Mouse (Mus musculus) neural tube, embryonic 14.5 days (tissue): ENCODE measurements around the gene Zfp652. TPM values are rescaled to one million over a fixed set of nuclear protein-coding genes. Genes with fewer than 3 reads are reported as not detected.

Source experiments
- ATAC-seq: fragments of 200-750 bp; cut with Nextera tagmentation; 2 replicates; pipeline ENCODE4 v1.8.0; 2017; ENCODE audit warnings: low read depth, mild to moderate bottlenecking, moderate TSS enrichment, moderate library complexity
- H3K27ac ChIP-seq: fragments of 300-500 bp; sonication (generic); 2 replicates; pipeline ENCODE4 v1.5.1; 2014; ENCODE audit warnings: low read depth, mild to moderate bottlenecking, control low read depth, low read length, moderate library complexity, mixed read lengths
- H3K27me3 ChIP-seq: fragments of 300-500 bp; sonication (generic); 2 replicates; pipeline ENCODE4 v1.6.1; 2014; ENCODE audit warnings: low read length; ENCODE audit not compliant: control insufficient read depth, insufficient read depth
- H3K36me3 ChIP-seq: fragments of 300-500 bp; sonication (generic); 2 replicates; pipeline ENCODE4 v1.6.1; 2014; ENCODE audit warnings: low read length, mixed read lengths; ENCODE audit not compliant: control insufficient read depth, insufficient read depth
- H3K4me1 ChIP-seq: fragments of 300-500 bp; sonication (generic); 2 replicates; pipeline ENCODE4 v1.6.1; 2014; ENCODE audit warnings: low read length; ENCODE audit not compliant: control insufficient read depth, insufficient read depth
- H3K4me2 ChIP-seq: fragments of 300-500 bp; sonication (generic); 2 replicates; pipeline ENCODE4 v1.6.1; 2014; ENCODE audit warnings: mild to moderate bottlenecking, low read depth, low read length, control low read depth
- H3K4me3 ChIP-seq: fragments of 300-500 bp; sonication (generic); 2 replicates; pipeline ENCODE4 v1.5.1; 2014; ENCODE audit warnings: low read depth, low read length, control low read depth, mixed read lengths
- H3K9ac ChIP-seq: fragments of 300-500 bp; sonication (generic); replicated peaks from 2 replicates; pipeline ENCODE4 v1.6.1; 2014; ENCODE audit warnings: low read depth, mild to moderate bottlenecking, control low read depth, low read length, mixed read lengths
- H3K9me3 ChIP-seq: fragments of 300-500 bp; sonication (generic); 2 replicates; pipeline ENCODE4 v1.6.1; 2016; ENCODE audit warnings: low read length; ENCODE audit not compliant: control insufficient read depth
- WGBS: fragments of 180-500 bp; shearing (Covaris S2); extraction: QIAGEN DNeasy Blood & Tissue Kit; methylation state at CpG from one replicate; pipeline ENCODE4 v1.1.7; 2014; 5-methylcytosine and 5-hydroxymethylcytosine counted together
- polyA plus RNA-seq: library from polyadenylated mRNA; unstranded; fragments of >200 nt; fragmentation: Nextera tagmentation; extraction: Ambion mirVana; gene quantifications from 2 replicates; pipeline ENCODE4 v1.2.1, GENCODE M21; 2014

Zfp652 gene
- polyA plus RNA-seq, 1 experiment from 2014 or later: 12.9 TPM

DNA sequence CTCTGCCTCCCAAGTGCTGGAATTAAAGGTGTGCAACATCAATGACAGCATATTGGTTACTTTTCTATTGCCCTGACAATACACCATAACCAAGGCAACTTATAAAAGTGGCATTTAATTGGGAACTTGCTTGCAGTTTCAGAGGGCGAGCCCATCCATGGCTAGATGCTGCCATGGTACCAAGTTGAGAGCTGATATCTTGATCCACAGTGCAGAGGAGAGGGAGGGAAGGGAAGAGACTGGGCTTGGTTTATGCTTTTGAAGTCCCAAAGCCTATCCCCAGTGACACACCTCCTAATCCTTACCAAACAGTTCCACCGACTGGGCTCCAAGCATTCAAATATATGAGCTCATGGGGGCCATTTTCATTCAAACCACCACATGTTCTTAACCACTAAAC, 101.6 kb downstream of the Zfp652 start:
- WGBS: 95% methylated on average over 2 of the region's 2 CpGs
- ATAC-seq: no peak

GRCm38 (mm10) chr11:95814857-95815256, 102.4 kb downstream of the Zfp652 start:
- no peaks in the 10 kb centered on the region for H3K36me3 ChIP-seq
- no peak overlapping the region for H3K9ac ChIP-seq
- H3K27me3 ChIP-seq: no peaks in the 10 kb centered on the region
- no peak overlapping the region for H3K4me3 ChIP-seq
- ATAC-seq: no peak
- no peaks in the 10 kb centered on the region for H3K9me3 ChIP-seq
- no peak overlapping the region for H3K4me2 ChIP-seq
- no peaks in the 10 kb centered on the region for H3K4me1 ChIP-seq
- no peak overlapping the region for H3K27ac ChIP-seq
- WGBS: 80% methylated on average over 5 of the region's 5 CpGs

More for the DNA sequence above, 101.6 kb downstream of the Zfp652 start:
- H3K36me3 ChIP-seq: no peaks in the 10 kb centered on the region
- H3K4me3 ChIP-seq: no peak overlapping the region
- H3K4me1 ChIP-seq: no peaks in the 10 kb centered on the region
- no peak overlapping the region for H3K9ac ChIP-seq
- H3K9me3 ChIP-seq: no peaks in the 10 kb centered on the region
- no peak overlapping the region for H3K27ac ChIP-seq
- no peak overlapping the region for H3K4me2 ChIP-seq
- no peaks in the 10 kb centered on the region for H3K27me3 ChIP-seq

GRCm38 (mm10) chr11:95815412-95815811, 102.9 kb downstream of the Zfp652 start:
- ATAC-seq: no peak
- Histone ChIP-seq H3K36me3 (no peaks in the 10 kb centered on the region), H3K4me2 (no peak overlapping the region), H3K9me3 (no peaks in the 10 kb centered on the region), H3K4me1 (no peaks in the 10 kb centered on the region), H3K27ac (no peak overlapping the region), H3K27me3 (no peaks in the 10 kb centered on the region), H3K9ac (no peak overlapping the region), H3K4me3 (no peak overlapping the region)
- WGBS: 79% methylated on average over 9 of the region's 9 CpGs

DNA sequence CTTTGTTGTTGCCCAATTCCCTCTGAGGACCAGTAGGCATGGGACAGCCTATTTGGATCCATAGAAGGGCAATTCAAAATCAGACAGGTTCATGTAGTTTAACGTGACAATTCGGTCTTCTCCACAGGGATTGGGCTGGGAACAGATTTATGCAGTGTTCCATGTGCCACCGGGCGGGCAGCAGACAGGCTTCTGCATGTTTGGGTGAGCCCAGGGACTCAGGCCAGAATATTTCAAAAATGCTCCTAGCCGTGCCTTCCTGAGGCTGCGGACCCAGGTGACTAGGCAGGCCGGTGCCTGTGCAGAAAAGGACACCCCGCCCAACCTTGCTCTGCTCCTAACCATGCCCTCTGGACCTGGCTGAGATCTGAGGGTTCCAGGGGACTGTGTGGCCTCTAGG, 106.7 kb downstream of the Zfp652 start:
- 86% methylated on average over 8 of the region's 8 CpGs for WGBS
- Histone ChIP-seq H3K9ac (no peak overlapping the region), H3K27me3 (peaks cover 2% of the 10 kb centered on the region), H3K27ac (no peak overlapping the region), H3K4me3 (no peak overlapping the region), H3K9me3 (no peaks in the 10 kb centered on the region), H3K36me3 (no peaks in the 10 kb centered on the region), H3K4me2 (no peak overlapping the region), H3K4me1 (no peaks in the 10 kb centered on the region)
- ATAC-seq: no peak

GRCm38 (mm10) chr11:95821511-95821910, 109.0 kb downstream of the Zfp652 start:
- Histone ChIP-seq H3K4me3 (no peak overlapping the region), H3K27ac (no peak overlapping the region), H3K4me2 (no peak overlapping the region), H3K4me1 (peaks cover 5% of the 10 kb centered on the region; the same call in 1 of the 2 replicates), H3K27me3 (peaks cover 8% of the 10 kb centered on the region), H3K9ac (no peak overlapping the region), H3K36me3 (no peaks in the 10 kb centered on the region), H3K9me3 (no peaks in the 10 kb centered on the region)
- WGBS: 94% methylated on average over 3 of the region's 3 CpGs
- ATAC-seq: no peak

- Histone ChIP-seq H3K27ac (no peak overlapping the region), H3K9ac (no peak overlapping the region), H3K4me3 (no peak overlapping the region), H3K27me3 (peaks cover 14% of the 10 kb centered on the region), H3K36me3 (no peaks in the 10 kb centered on the region), H3K9me3 (no peaks in the 10 kb centered on the region), H3K4me2 (no peak overlapping the region), H3K4me1 (peaks cover 5% of the 10 kb centered on the region; the same call in 1 of the 2 replicates)
- 95% methylated on average over 4 of the region's 4 CpGs for WGBS
- no peak for ATAC-seq
Observed at GRCm38 (mm10) chr11:95822437-95822836, 110.0 kb downstream of the Zfp652 start.

DNA sequence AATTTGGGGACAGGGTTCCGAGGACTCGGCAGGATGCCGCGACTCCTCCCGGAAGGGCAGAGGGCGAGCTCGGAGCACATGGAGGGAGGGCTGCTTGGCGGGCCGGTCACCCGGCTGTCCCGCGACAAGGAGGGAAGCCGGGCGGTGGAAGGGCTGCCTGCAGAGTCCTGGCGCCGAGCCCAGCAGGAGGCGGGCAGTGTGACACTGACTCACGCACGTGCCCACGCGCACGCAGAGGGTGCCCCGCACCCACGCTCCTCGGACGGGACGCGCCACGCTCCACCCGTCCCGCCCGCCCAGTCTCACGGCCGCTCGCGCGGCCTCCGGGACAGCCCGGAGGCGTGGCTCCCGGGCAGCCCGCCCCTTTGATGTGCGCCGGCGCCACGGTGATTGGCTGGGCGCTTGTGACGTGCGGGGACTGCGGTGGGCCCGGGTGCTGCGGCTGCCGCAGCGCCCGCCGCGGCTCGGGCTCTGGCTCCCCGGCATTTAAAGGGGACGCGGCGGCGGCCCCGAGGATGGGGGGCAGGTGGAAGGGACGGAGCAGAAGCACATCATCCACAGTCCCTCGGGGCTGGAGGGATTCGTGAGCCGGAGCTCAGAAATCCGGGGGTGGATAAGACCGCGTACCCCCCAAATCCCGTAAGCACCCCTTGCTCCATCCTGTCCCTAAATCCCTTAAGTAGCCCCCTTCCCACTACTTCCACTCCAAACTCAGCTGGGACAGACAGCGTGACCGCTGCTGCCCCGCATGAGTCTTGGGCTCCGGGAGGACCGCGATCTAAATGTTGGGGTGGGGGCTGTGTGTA, 111.8 kb downstream of the Zfp652 start, which contains the start of gene Phospho1:
Phospho1 (plus strand) TSS at position 429 of the 806 bp plus-strand sequence.
- Histone ChIP-seq H3K27me3 (peaks cover 26% of the 10 kb centered on the region), H3K27ac (no peak within 1 kb of the TSS), H3K4me2 (peak within 1 kb of the TSS; percentile 99), H3K36me3 (no peaks in the 10 kb centered on the region), H3K9me3 (no peaks in the 10 kb centered on the region), H3K9ac (peak within 1 kb of the TSS; percentile 66), H3K4me3 (peak within 1 kb of the TSS; percentile 66), H3K4me1 (peaks cover 5% of the 10 kb centered on the region; the same call in 1 of the 2 replicates)
- peak; percentile 98 for ATAC-seq
- WGBS: under 1% methylated on average over 75 of the region's 78 CpGs

DNA sequence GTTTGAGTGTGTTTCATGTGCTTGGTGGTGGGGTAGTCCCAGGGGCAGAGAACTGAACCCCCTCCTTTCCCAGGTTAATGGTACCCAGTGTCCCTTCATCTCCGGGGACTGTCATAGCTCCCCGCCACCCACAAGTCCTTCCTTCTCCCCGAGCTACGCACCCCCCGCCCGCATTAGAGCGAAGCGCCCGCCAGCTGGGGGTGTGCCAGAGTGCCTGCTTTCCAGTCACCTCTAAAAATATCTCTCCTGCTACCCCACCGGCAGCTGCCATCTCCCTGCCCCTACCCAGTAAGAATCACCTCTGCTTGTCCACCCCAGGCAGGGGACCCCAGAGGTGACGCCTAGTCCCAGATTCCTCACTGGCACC, 112.4 kb downstream of the Zfp652 start:
- peak overlapping the region; percentile 66 for H3K9ac ChIP-seq
- no peak; the same call in 1 of the 2 replicates for ATAC-seq
- no peaks in the 10 kb centered on the region for H3K9me3 ChIP-seq
- under 1% methylated on average over 11 of the region's 11 CpGs for WGBS
- peaks cover 5% of the 10 kb centered on the region; the same call in 1 of the 2 replicates for H3K4me1 ChIP-seq
- no peak overlapping the region for H3K27ac ChIP-seq
- no peaks in the 10 kb centered on the region for H3K36me3 ChIP-seq
- H3K4me2 ChIP-seq: peak overlapping the region; percentile 99
- H3K27me3 ChIP-seq: peaks cover 31% of the 10 kb centered on the region
- H3K4me3 ChIP-seq: peak overlapping the region; percentile 66

DNA sequence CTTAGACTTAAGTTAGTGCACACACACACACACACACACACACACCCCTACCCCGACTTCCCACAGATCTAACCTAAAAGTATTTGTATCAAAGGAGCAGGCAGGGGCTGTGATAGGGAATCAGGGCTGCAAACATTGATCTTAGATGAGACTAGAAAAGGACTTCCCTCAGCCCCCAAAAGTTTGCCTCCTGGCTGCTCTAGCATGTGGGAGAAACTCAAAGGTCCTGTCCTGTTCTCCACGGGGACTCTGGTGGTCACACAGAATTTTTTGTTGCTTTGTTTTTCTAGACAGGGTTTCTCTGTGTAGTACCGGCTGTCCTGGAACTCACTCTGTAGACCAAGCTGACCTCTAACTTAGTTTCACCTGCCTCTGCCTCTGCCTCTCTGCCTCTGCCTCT, 113.2 kb downstream of the Zfp652 start:
- Histone ChIP-seq H3K4me1 (peaks cover 11% of the 10 kb centered on the region), H3K36me3 (no peaks in the 10 kb centered on the region), H3K9me3 (no peaks in the 10 kb centered on the region), H3K9ac (no peak overlapping the region), H3K27me3 (peaks cover 38% of the 10 kb centered on the region), H3K4me3 (no peak overlapping the region), H3K27ac (no peak overlapping the region), H3K4me2 (no peak overlapping the region)
- 59% methylated on average over 3 of the region's 3 CpGs for whole genome bisulfite sequencing
- ATAC-seq: no peak
